Mouse (Mus musculus) adrenal gland, postnatal 10 days (tissue): ENCODE measurements at regions not wholly inside any gene's neighbourhood (a gene's known extent, or its start where the extent isn't known, plus 50 kb on each side); places are given as distances from the start of the nearest gene placed in this dataset.

ENCODE experiments used
- DNase-seq: peaks from one replicate; pipeline ENCODE4 v3.0.0; 2021; ENCODE audit warnings: mixed read lengths

DNA sequence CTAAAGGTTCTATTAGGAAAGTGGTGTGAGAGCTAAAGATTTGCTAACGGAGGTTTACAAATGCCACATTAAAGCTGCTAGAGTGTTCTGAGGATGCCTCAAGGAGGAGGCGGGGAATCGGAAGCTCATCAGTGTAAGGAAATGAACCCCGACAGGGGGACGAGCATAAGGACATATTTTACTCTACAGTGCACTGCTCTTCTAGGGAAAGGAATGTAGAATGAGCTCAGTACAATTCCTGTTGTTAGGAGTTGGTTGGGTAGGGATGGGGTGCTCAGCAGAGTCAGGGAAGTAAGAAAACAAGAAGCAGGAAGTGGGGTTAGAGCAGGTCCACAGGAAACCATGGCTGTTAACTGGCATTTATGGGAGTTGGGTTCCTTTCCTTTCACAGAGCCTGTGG, 54.6 kb downstream of the Mex3b start:
- DNase-seq: no peak

- DNase-seq: no peak
Measured at GRCm38 (mm10) chr7:82923220-82924071, 56.3 kb downstream of the Mex3b start.

- no peak for DNase-seq
Measured at GRCm38 (mm10) chr7:82924092-82924491, 57.0 kb downstream of the Mex3b start.

- DNase-seq: no peak
Measured at GRCm38 (mm10) chr7:82938311-82938710, 71.2 kb downstream of the Mex3b start.

DNA sequence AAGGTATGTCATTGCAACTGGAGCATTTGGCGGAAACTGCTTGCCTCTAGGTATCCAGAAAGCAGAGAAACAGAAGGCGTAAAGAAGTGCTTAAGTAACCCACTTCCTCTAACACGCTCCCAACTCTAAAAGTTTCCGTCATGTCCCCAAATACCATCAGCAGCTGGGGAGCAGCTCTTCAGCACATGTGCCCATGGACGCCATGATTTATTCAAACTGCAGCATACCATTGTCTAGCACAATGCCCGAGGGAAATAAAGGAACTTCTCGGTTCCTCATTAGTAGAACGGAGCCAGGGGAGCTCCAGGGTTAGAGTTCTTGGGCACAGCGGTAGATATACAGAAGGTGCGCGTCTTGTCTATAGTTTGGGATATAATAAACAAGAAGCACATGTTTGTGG, 72.4 kb downstream of the Mex3b start:
- no peak for DNase-seq

GRCm38 (mm10) chr7:82943376-82943775, 76.2 kb downstream of the Mex3b start:
- DNase-seq: no peak

- DNase-seq: no peak
Measured at GRCm38 (mm10) chr7:82943797-82944196, 76.7 kb downstream of the Mex3b start.

GRCm38 (mm10) chr7:82949372-82949771, 82.2 kb downstream of the Mex3b start:
- DNase-seq: no peak

GRCm38 (mm10) chr7:82957208-82957977, 90.3 kb downstream of the Mex3b start:
- no peak for DNase-seq

DNA sequence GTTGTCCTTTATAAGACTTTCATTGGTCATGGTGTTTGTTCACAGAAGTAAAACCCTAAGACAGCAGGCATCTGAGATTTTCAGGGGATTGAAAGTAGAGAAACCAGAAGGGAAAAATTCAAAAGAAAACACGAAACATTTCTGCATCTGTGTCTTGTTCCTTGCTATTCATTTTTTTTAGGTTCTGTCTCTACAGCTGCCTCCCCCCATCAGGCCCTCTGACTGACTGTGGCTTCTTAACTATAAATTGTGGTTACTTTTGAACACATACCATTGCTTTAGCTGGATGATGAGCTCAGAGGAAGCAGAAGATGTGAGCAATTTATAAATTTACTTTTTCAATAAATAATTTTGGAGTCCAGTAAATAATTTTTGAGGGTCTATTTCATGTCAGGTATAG, 103.5 kb downstream of the Mex3b start:
- no peak for DNase-seq

- DNase-seq: no peak
Measured at GRCm38 (mm10) chr7:82971244-82971643, 104.1 kb downstream of the Mex3b start.

- no peak for DNase-seq
Measured at GRCm38 (mm10) chr7:82972214-82973006, 105.3 kb downstream of the Mex3b start.

GRCm38 (mm10) chr7:82990708-82991107, 123.6 kb downstream of the Mex3b start:
- DNase-seq: no peak

DNA sequence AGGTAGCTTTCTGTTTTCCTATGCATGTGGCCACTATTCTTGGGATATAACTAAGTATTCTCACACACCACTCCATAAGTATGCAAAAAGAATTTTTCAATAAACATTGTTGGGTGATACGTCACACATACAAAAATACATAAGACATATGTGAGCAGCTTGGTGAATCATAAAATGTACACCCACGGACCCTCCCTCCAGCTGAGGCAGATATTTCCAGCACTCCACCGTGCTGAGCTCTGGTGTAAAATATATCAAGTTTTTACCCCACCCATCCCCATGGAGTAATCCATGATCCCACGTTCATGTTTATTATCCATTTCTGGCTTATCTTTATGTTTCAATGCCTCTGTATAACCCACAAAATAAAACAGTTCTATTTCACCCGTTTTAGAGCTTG, 126.0 kb downstream of the Mex3b start:
- no peak for DNase-seq

GRCm38 (mm10) chr7:82998848-82999247, 131.7 kb downstream of the Mex3b start:
- no peak for DNase-seq

- DNase-seq: no peak
Measured at GRCm38 (mm10) chr7:83007540-83007939, 140.4 kb downstream of the Mex3b start.

GRCm38 (mm10) chr7:83012145-83012544, 145.0 kb downstream of the Mex3b start:
- no peak for DNase-seq

DNA sequence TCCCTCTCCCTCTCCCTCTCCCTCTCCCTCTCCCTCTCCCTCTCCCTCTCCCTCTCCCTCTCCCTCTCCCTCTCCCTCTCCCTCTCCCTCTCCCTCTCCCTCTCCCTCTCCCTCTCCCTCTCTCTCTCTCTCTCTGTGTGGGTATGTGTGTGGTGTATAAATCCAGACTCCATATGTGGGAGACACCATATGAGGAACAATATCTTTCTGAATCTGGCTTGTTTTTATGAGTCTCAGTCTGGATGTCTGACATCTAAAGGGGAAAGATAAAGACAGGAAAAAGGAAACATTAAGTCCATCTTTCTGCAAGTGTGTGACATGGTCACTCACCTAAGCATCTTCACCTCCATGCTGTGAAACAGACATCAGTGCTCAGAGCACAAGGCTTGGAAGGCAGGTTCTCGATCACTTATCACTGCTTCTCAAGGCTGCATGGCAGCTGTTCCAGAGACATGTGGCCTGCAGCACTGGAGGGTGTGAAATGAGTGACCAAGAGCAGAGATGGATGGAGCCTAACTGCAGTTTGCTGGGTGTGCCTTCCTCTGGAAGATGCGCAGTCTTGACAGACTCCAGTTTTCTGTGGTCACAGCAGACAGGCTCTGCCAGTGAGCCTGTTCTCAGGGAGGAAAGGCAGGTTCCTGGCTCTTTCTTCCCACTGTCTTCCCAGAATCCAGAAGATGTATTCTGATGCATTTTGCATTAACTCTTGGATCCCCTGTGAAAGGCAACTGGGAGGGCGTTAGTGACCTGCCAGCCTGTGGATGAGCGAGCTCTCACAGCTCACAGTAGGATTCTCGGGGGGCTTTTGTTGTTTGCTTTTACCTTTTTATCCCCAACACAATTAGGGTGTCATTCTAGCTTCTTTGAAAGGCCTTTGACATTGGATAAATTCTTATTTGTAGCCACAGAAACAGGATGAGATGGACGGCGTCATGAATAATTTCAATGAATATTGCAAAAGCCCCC, 147.9 kb downstream of the Mex3b start:
- no peak for DNase-seq

- DNase-seq: no peak
Measured at GRCm38 (mm10) chr7:83015756-83016155, 148.6 kb downstream of the Mex3b start.

- no peak for DNase-seq
Measured at GRCm38 (mm10) chr7:83016566-83016965, 149.4 kb downstream of the Mex3b start.

- no peak for DNase-seq
Measured at GRCm38 (mm10) chr7:83020584-83020983, 153.5 kb downstream of the Mex3b start.

- DNase-seq: no peak
Measured at GRCm38 (mm10) chr7:83023990-83024389, 156.9 kb downstream of the Mex3b start.
